Mouse (Mus musculus) retina, postnatal 1 day (tissue): ENCODE results near the gene Abtb1.
A peak's percentile ranks its signal among the peaks of the same experiment; 100 is the strongest.

Experiments used
- DNase-seq: peaks from one replicate; pipeline ENCODE4 v3.0.0-alpha.2; 2012

Abtb1 gene

DNA sequence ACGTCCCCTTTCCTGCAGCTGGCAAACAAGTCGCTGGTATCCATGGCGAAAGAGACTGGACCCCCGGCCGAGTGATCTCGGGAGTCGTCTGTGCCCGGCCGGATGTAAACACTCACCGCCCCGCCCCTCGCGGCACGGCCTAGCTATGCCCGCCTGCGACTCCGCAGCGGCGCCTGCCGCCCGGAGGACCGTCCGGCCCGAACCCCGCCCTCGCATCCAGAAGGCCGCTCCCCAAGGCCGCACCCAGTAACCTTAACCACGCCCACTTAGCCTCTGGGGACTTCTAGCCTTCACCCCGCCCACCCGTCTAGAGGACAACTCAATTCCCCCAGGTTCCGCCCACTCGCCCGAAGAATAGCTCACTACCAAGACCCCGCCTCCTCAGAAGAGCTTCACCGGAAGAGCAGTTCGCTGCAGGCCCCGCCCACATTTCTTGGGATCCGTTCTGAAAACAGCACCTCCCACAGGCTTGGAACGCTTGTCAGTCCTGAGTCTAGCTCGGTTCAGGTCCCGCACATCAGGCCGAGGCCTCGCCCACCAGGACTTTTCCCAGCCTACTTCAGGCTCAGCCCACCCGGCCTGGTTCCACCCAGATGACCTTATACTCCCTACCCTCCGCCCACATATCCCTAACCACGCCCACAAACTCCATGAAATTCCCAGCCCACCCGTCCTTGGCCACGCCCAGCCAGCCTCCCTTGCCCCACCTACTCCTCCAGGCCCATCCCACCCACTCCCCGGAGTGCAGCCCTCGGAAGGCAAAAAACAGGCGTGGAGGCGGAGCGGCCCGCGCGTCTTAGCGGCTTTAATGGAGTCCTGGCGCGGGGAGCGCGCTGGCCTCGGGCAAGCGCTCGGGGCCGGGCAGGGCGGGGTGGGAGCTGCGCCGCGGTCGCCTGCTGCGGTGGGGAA lies at the start of gene Abtb1:
Gene Abtb1 (minus strand): TSS at position 204 of the 909 bp plus-strand sequence.
- peak; percentile 100 for DNase-seq

DNA sequence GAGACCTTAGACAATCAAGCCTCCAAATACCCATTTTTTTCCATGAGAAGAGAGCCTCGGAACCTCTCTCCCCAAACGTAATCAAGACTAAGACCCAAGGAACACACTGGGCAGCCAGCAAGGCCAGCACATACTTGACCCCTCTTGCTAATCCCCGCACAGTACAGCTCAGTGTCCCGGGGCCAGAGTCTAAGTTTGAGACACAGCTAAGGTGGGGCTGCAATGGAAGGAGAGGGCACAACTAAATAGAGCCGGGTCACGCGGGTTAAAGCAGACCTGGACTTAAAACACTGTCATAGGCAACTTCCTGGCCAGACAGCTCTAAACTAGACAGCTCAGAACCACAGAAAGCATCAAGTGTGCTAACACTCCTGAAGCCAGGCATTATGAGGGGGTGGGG lies 49.0 kb upstream of the Abtb1 start:
- DNase-seq = no peak

DNA sequence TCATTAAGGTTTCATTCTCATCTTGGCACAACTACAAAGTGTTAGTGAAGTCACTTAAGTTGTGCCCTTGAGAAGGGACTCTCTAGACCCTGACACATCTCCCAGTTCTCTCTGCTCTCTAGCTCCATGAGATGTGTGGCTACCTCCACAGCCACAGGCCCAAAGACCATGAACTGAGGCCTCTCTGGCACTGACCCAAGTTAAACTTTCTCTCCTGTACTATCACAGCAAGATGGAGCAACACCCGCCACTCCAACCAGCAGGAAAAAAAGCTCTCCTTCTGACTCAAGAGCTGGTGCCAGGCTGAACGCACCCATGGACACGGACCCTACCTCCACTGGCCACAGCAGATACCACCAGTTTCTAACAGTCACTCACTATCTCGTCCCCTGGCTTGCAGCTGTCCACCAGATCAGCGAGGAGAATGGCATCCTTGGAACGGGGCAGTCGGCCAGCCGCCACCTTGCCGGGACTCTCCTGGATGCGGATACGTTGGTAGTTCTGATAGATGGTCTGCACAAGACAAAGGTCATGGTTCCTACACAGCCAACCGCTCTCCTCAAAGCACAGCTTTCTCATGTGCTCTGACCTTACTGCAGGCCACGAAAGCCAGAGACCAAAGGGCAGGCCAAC lies 47.7 kb upstream of the Abtb1 start:
- no peak for DNase-seq

DNA sequence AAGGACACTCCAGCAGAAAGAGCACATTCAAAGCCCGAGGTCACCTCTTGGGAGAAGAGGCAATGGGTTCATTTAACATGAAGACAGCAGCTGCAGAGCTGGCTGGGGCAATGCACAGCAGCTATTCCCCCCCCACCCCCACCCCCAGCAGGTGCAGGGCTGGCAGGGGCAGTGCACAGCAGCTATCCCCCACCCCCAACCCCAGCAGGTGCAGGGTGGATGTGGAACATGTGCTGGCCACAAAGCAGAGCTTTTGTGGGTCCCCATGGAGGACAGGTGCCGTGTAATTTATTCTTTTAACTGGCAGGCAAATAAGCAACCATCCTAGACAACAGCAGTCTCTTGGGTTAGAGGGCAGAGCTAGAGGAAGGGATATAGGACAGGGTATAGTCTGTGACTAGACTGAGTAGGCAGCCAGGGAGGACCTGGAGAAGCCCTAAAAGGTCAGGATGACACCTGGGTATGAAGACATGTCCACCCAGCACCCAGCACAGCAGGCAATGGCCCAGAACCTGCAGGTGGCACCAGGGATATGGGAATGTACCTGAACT lies 44.7 kb upstream of the Abtb1 start:
- DNase-seq = peak; percentile 30

DNA sequence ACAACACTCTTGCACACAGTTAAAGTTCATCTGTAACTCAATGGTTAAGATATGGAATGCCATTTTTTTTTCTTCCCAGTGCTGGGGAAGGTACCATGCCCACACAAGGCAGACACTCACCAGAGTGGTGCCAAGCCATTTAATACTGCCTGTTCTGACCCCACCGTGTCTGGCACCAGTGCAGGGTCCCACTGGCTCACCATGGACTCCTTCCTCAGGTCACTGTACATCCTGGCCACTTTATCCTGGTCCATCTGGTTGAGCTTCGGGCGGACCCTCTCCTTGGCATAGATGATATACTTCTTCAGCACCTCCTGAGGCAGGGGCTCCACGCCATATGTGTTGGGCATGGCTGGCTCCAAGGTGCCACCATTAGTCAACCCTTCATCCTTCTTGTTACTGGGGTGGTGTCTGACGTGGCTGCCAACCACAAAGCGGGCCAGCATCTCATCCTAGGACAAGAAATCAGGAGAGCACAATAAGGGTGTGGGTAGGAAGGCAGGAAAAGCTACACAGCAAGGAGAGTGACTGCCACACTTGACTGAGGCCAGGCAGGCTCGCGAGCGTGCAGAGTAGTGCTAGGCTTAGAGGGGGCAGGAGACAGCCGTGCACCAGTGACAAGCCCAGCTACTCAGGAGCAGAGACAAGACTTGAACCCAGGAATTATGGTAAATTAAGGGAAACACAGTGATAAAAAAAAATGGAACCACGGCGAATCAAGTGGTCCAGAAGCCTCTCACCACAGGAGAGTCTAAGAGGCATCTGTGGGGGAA lies 44.0 kb upstream of the Abtb1 start:
- DNase-seq = no peak

DNA sequence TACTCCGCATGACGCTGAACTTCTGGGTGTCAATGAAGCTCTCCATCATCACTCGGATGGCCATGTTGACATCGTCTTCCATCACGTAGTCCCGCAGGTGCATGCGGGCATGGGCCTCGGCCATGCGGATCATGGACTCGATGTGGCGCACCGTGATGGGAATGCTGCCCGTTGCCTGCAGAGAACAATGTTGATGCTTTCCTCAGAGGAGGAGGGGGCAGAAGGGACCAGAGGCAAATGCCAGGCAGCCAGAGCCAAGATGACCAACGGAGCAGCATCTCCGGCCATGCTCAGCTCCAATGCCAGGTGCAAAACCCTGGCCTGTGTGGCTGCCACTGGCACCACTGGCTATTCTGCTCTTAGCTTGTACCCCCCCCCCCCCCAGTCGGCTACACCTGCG lies 42.9 kb upstream of the Abtb1 start:
- no peak for DNase-seq

DNA sequence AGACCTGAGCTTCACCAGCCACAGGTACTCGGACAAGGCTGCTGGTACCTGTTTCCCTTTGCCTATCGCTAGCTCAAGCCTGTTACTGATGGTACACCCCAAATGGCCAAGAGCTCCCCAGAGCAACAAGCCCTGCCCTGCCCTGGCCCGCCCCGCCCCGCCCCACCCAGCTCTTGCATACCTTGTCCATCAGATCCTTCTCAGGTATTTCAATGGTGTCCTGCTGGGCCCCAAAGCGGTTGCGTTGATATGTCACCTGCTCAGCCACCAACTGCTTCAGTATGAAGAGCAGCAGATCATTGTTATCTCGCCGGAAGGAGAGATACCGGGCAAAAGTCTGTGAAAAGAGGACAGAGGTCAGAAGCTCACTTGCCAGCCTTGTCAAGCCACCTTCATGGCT lies 42.4 kb upstream of the Abtb1 start:
- no peak for DNase-seq

DNA sequence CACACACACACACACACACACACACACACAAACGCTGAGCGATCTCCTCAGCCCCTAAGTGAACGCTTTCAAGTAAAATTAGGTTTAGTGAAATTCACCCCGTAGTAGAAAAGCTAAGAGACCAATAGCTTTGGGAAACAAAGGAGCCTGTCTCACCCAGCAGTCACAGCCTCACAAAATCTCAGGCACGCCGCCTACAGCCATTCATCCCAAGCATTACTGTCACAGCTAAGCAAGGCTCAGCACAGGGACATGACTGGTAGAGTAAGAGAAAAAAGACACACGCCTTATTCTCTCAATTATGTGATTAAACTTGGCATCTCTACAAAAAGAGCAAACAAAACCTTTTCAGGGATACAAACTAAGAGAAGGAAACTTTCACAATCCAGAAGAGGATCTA lies 39.5 kb upstream of the Abtb1 start:
- no peak for DNase-seq

DNA sequence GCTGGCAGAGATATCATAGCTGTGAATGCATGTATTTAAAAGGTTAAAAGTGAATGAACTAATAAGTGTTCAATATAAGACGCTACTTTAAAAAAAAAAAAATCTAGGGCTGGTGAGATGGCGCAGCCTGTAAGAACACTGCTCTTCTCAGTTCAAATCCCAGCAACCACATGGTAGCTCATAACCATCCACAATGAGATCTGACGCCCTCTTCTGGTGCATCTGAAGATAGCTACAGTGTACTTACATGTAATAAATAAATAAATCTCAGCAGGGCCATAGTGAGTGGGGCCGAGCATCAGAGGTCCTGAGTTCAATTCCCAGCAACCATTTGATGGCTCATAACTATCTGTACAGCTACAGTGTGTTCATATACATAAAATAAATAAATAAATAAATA lies 37.7 kb upstream of the Abtb1 start:
- DNase-seq = peak; percentile 40

DNA sequence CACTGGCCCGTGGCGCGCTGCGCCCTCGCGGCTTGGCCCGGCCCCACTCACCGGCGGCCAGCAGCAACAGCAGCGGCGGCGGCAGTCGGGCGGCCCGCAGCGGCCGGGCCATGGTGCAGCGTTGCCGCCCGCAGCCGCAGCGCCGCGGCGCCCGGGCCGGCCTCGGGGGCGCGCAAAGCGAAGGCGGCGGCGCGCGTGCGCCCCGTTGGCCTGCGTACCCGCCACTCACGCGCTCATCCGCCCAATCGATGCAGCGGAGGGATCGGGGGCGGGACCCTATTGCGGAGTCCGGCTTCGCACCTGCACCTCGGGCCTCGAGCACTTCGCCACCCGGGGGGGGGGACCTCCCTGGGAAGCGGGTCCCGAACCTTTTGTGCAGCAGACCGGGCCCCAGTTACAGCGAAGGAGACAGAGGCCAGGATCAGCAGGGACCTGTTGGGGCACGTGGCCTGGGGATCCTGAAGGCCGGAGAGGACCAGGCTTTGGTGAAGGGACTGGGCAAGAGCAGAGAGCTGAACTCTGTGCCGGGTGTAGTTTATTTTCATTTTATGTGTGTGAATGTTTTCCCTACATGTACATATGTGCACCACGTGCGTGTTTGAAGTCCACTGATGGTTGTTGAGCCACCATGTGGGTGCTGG lies 33.2 kb upstream of the Abtb1 start, which contains the start of gene Podxl2:
Gene Podxl2 (minus strand): TSS at position 177 of the 641 bp plus-strand sequence.
- peak; percentile 90 for DNase-seq

DNA sequence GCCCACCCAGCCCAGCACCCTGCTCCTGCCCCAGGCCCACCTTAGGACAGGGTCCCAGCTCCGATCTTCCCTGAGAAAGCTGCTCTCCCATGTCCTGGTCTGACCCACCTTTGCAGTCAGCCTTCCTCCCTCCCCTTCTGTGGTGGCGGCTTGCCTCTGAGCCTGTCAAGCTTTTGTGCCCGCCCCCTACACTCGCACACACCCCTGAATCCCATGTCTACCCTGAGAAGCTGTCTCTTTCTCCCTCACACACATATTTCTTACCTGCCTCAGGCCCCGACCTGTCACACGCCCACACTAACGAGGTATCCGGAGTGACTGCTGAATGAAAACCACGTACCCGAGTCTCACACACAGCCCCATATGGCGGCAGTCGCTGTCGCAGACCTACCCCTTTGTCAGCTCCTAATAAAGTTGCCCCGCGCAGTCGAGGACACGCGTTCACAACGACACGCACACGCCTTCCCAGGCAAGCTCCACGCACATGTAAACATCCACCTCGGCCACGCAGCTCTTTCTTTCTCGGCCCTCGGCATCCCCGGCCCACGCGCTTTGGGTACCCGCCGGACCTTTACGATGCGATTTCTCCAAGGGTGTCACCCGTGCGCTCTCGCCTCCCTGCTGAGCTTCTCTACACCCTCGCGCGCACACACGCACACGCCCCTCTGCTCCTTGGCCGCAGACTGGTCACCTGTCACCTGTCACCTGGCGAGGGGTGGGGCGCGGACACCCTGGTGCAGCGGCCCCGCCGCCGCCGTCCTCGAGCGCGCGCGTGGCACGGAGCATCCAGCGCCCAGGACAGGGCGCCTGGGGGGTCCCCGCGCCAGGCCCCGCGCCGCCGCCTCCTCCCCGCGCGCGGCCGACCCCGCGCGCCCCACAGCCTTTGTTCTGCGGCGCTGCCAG lies 32.4 kb upstream of the Abtb1 start:
- peak; percentile 73 for DNase-seq

DNA sequence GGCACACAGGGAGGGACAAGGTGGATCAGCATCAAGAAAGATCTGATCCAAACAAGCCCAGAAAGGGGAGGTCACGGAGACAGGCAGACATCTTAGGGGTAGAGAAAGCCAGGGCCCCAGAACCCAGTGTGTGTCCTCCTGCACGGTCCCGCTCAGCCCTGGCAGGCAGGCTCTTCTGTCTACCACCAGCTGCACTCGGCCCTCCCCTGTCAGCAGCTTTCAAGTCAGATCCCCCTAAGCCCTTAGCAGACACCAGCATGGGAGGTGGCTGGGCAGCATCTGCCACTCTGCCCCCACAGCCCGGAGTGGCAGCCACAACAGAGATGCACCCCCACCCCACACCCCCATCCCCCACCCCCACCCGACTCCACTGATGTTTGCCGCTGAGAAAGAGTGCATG lies 31.0 kb upstream of the Abtb1 start:
- peak; percentile 83 for DNase-seq

DNA sequence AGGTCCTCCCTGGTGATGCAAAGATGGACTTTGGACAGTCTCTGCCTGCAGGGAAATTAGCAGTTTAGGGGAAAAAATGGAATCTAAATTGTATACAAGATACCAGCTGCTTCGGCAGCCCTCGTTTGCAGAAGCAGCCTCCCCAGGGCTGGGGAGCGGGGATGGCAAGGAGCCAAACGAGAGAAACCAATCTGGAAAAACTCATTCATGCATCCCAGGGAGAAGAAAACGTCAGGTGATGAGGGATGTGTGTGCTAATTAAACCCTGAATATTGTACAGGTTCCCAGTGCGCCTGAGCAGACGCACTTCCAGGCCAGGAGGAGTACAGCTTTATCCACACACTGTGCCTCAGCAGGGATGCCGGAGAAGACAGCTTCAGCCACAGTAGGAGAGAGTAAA lies 29.8 kb upstream of the Abtb1 start:
- DNase-seq = peak; percentile 29

DNA sequence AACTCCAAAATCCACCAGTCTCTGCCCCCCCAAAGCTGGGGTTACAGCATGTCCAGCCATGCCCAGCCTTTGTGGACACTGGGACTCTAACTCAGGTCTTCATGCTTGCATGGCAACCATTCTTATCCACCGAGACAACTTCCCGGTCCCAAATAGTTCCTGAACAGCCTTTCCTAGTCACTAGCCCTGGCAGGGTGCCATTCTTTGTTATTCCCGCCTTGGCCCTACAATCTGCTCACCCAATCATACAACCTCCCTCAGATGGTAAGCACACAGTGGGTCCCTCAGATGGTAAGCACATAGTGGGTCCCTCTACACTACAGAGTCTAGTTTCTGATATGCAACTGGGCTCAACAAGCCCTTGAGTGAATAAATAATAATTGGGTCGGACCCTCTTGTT lies 28.8 kb upstream of the Abtb1 start:
- peak; percentile 30 for DNase-seq

DNA sequence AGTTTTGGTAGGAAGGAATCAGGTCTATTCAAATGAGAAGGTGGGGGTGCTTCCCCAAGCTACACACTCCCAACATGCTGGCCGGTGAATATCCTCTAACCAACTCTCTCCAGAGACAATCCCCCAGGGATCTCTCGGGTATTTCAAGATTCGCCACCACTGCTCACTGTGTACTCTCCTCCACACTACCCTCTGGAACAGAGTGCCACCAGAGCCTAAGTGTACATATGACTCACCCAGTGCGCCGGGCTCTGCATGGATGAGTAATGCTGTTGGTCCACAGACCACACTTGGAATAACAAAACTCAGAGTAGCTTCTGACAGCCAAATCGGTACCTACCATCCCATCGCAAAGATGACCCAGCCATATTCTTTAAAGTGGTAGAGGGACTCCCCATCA lies 27.7 kb upstream of the Abtb1 start:
- DNase-seq = no peak

DNA sequence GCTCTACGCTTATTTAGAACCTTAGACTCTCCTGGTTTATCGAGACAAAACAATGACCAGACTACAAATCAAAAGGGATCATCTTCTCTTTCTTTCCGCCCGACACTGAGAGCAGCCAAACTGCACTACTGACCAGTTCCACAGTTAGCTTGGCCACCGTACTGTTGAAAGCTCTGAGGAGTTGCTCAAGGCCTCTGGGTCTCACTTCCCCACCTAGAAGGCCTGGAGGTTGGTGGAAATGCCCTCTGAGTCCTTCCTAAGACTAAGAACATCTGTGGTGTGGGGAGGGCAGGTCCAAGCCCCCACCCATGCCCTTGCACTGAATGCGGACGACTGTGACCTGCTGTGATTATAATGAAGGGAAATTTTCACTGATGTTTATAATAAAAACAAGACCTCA lies 23.9 kb upstream of the Abtb1 start:
- no peak for DNase-seq

DNA sequence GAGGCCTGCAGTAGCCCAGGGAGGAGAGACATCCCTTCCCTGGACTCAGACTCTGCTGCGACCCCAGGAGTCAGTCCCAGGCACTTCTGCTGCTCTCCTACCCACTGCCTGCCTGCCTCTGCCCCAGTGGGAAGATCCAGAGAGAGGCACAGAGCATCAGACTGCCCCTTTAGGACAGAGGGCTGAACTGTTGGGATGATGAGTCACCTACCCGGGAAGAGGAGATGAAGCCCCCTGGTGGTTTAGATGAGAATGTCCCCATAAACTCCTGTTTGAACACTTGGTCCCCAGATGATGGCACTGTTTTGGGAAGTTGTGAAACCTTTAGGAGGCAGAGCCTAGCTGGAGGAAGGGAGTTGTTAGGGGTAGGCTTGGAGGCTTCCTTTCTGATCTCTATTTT lies 19.1 kb upstream of the Abtb1 start:
- DNase-seq = peak; percentile 88

DNA sequence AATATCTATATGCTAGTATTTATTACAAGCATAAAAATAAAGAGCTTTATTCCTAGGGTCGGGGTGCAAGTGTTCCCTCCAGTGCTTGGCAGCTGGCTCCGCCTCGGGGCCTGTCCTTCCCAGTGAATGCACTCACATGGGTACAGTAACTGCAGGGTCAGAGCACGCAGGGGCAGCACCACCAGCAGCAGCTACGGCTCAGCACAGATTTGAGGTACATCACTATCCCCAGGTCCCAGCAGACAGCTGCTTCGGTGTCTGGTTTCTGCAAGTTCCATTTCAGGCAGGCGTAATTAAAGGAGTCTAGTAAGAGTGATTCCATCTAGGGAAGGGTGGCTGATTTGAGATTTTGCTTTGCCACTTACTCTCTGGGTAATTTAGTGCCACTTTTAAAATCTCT lies 16.6 kb upstream of the Abtb1 start:
- DNase-seq = no peak

DNA sequence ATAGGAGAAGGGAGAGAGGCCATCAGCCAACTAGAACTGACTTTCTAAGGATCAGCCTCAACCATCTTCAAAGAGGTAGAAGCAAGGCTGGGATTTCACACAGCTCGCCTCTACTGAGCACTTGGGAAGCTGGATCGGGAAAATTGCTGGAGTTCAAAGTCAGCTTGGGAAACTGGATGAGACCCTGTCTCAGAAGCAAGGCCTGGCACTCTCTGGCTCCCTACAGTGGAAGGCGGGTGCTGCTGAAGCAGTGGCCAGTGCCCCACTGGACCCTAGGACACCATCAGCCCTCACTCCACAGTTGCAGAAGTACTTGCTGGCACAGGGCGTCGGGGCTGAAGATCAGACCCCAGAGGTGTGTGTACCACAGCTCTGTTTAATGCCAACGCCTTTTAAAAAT lies 16.0 kb upstream of the Abtb1 start:
- DNase-seq = no peak

DNA sequence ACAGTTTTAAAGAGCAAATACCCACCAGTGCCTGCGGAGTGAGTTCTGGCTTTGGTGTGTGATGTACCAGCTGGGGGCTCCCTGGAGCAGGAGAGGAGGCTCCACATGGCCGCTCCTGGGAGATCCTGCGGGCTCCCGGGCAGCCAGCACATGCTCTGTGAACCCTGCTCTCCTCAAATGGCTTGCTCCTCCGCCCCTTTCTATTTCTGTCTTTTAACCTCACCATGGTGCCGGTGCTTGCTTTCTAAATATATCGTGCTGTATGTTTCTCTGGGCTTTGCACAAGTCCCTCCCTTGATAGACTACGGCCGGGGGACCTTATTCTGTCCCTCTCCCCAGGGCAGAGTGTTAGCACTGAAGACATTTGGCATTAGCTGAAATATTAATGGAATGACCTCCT lies 15.5 kb upstream of the Abtb1 start:
- peak; percentile 70 for DNase-seq

DNA sequence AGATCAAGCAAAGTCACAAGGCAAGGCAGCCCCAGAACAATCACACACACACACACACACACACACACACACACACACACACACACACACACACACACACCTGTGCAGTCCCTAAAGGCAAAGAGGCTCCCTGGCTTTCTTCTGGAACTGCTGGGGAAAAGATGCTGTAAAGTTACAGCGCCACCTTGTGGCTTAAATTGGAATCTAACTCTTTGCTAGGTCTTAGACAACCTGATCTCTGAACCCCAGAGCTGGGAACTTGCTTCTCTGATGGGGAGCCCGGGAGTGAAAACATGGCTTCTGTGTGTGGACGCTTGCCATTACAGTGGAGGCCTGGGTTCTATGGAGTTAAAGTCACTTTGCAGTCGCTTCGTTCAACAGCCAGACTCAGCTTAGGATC lies 13.9 kb upstream of the Abtb1 start:
- DNase-seq = peak; percentile 85

DNA sequence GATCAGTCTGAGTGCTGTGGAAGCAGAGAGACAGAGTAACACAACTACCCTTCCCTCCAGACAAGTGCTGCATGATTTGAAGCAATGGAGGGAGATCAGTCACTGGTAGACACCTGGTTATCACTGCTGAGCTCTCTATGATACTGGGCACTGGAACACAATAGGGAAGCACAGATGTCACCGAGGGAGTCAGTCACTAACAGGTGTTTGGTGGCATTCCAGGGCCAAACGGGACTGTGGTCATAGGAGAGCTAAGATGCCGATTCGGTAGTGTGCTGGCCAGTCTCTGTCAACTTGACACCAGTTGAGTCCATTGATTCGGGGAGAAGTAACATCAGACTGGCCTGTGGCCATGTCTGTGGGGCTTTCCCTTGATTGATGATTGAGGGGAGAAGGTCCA lies 12.7 kb upstream of the Abtb1 start:
- DNase-seq = no peak
